10 mouse cellular contexts compared by ENCODE assay signal in genomic region chr8:124810056-124810610, GRCm38 (mm10). TPM values are rescaled to one million over a fixed set of nuclear protein-coding genes. Genes with fewer than 3 reads are reported as not detected.
DNase-seq lines count a peak whose midpoint lies in the region; ATAC-seq and TF ChIP-seq lines count a peak whose summit lies in the region.
"Had no signal": no experiment of that assay in that cellular context is flagged by ENCODE, and none has a peak within 500 bp of the region (broad histone marks: within the 10 kb centered on the region; RNA-seq: fewer than 3 reads in every experiment).

No protein-coding gene starts in this region.

- peak; percentile 41 for TF ChIP-seq CTCF in left cerebral cortex, adult 2 months (IDR thresholded peaks at IDR 0.05)
- peak; percentile 40 to 83; a peak in 3 of 4 replicates for TF ChIP-seq CTCF in CH12.LX (conservative IDR thresholded peaks at IDR 0.05 in 1 of 2, IDR thresholded peaks at IDR 0.05 in 1 of 2; ENCODE audit: low read depth in 2 of 2, low read length in 2 of 2)

- H3K4me3 ChIP-seq in forebrain, embryonic 15.5 days, result no peak overlapping the region
- H3K4me3 ChIP-seq in forebrain, embryonic 11.5 days (ENCODE audit: low read depth, low read length), result no peak overlapping the region
- no peak overlapping the region for H3K4me3 ChIP-seq in left cerebral cortex, adult 2 months
- H3K4me3 ChIP-seq in CH12.LX (replicated peaks in 1 of 3; ENCODE audit: low read depth in 2 of 3, low read length in 2 of 3, poor library complexity in 1 of 3), result no peak overlapping the region
- H3K4me3 ChIP-seq: neural tube, embryonic 13.5 days had no signal

- H3K4me2 ChIP-seq in forebrain, embryonic 15.5 days (replicated peaks), result no peak overlapping the region
- no peak overlapping the region for H3K4me2 ChIP-seq in forebrain, embryonic 11.5 days (ENCODE audit: low read depth, low read length, severe bottlenecking)
- H3K4me2 ChIP-seq in CH12.LX (ENCODE audit: insufficient read depth, low read depth, poor library complexity, severe bottlenecking), result no peak overlapping the region
- H3K4me2 ChIP-seq: neural tube, embryonic 13.5 days had no signal

- no peak overlapping the region for H3K9ac ChIP-seq in forebrain, embryonic 15.5 days (replicated peaks)
- no peak overlapping the region for H3K9ac ChIP-seq in forebrain, embryonic 11.5 days (ENCODE audit: low read length)
- H3K9ac ChIP-seq in CH12.LX (ENCODE audit: insufficient read depth, low read depth), result no peak overlapping the region
- H3K9ac ChIP-seq: neural tube, embryonic 13.5 days had no signal

- H3K27ac ChIP-seq in forebrain, embryonic 15.5 days (replicated peaks), result no peak overlapping the region
- no peak overlapping the region for H3K27ac ChIP-seq in forebrain, embryonic 11.5 days (ENCODE audit: low read depth, low read length)
- no peak overlapping the region for H3K27ac ChIP-seq in left cerebral cortex, adult 2 months
- H3K27ac ChIP-seq in CH12.LX (ENCODE audit: insufficient read depth, low read depth), result no peak overlapping the region
- H3K27ac ChIP-seq: neural tube, embryonic 13.5 days had no signal

- H3K79me2 ChIP-seq in CH12.LX (replicated peaks; ENCODE audit: control insufficient read depth, extremely low read depth, insufficient read depth, poor library complexity, severe bottlenecking), result no peaks in the 10 kb centered on the region

- H3K9me3 ChIP-seq in forebrain, embryonic 15.5 days, result no peaks in the 10 kb centered on the region
- no peaks in the 10 kb centered on the region for H3K9me3 ChIP-seq in forebrain, embryonic 11.5 days (ENCODE audit: control insufficient read depth, low read length)
- no peaks in the 10 kb centered on the region for H3K9me3 ChIP-seq in CH12.LX (replicated peaks; ENCODE audit: low read length)
- H3K9me3 ChIP-seq: neural tube, embryonic 13.5 days had no signal

- peak; percentile 44 for TF ChIP-seq RAD21 in CH12.LX (IDR thresholded peaks at IDR 0.05; ENCODE audit: low read depth, low read length)

- 62% methylated on average over 5 of the region's 5 CpGs for WGBS in forebrain, embryonic 15.5 days
- WGBS in forebrain, embryonic 11.5 days, result 70% methylated on average over 5 of the region's 5 CpGs

- dilution Hi-C loops in CH12.LX (cut with MboI; ENCODE audit: extremely low pct_ligation_motif_present, extremely low pct_unique_long_range_greater_than_20kb, low sequenced_read_pairs), result no loop called here

- H3K4me1 ChIP-seq in forebrain, embryonic 15.5 days, result peaks cover 15% of the 10 kb centered on the region
- H3K4me1 ChIP-seq in forebrain, embryonic 11.5 days (replicated peaks; ENCODE audit: control insufficient read depth, insufficient read depth, low read length), result no peaks in the 10 kb centered on the region
- peaks cover 13 to 49% of the 10 kb centered on the region in 2 experiments for H3K4me1 ChIP-seq in CH12.LX (ENCODE audit: control insufficient read depth in 1 of 2, insufficient read depth in 2 of 2)

- H3K36me3 ChIP-seq in forebrain, embryonic 15.5 days, result peaks cover 5% of the 10 kb centered on the region; the same call in 1 of the 2 replicates
- no peaks in the 10 kb centered on the region for H3K36me3 ChIP-seq in forebrain, embryonic 11.5 days (ENCODE audit: control insufficient read depth, insufficient read depth, low read length)
- H3K36me3 ChIP-seq in CH12.LX (replicated peaks in 1 of 2; ENCODE audit: control insufficient read depth in 1 of 2, insufficient read depth in 1 of 2, low read length in 1 of 2), result no peaks in the 10 kb centered on the region

- 0 out of 2 replicates have a peak, but pooled peaks have one; percentile 35 for ATAC-seq in forebrain, embryonic 15.5 days (replicated peaks)
- ATAC-seq in forebrain, embryonic 11.5 days (replicated peaks; ENCODE audit: low FRiP score), result no peak

- no peak for TF ChIP-seq EP300 in CH12.LX (IDR thresholded peaks at IDR 0.05; ENCODE audit: low read length)

- H3K27me3 ChIP-seq in forebrain, embryonic 15.5 days, result no peaks in the 10 kb centered on the region
- no peaks in the 10 kb centered on the region for H3K27me3 ChIP-seq in forebrain, embryonic 11.5 days (ENCODE audit: control insufficient read depth, insufficient read depth, low read length)
- H3K27me3 ChIP-seq in CH12.LX (replicated peaks), result no peaks in the 10 kb centered on the region
- H3K27me3 ChIP-seq: neural tube, embryonic 13.5 days had no signal

- no peak for TF ChIP-seq POLR2A in CH12.LX (IDR thresholded peaks at IDR 0.05; ENCODE audit: low read depth, low read length)

- in situ Hi-C loops in CH12.LX (cut with MboI; ENCODE audit: low pct_ligation_motif_present, low pct_unique_long_range_greater_than_20kb, low sequenced_read_pairs), result loop anchor here (10.0 kb wide), 1 partner anchor 45 kb away; no protein-coding TSS in a partner anchor

- intact Hi-C loops in left cerebral cortex, adult 2 months (cut with DNase I), result loop anchor here (5.0 kb wide), 1 partner anchor 53 kb away; no protein-coding TSS in a partner anchor

- DNase-seq in forebrain, embryonic 11.5 days (ENCODE audit: low spot score), result no peak
- DNase-seq in left cerebral cortex, adult 2 months (ENCODE audit: extremely low spot score in 1 of 2, low spot score in 2 of 2), result no peak
- no peak for DNase-seq in left cerebral cortex, adult 18-20 months (ENCODE audit: low spot score in 2 of 2)
- DNase-seq in CH12.LX (ENCODE audit: extremely low read depth), result peak; percentile 52
- DNase-seq in brain, adult 2 months (ENCODE audit: low read depth, low spot score), result peak; percentile 37
- DNase-seq in left cerebral cortex, adult 8-10 months (ENCODE audit: low spot score in 2 of 2), result no peak
- DNase-seq in layer of hippocampus, postnatal 14 days (ENCODE audit: low spot score in 2 of 2), result no peak
- DNase-seq: lung, adult 18-20 months had no signal

TF ChIP-seq in CH12.LX, 34 proteins besides CTCF, POLR2A, EP300 and RAD21:
- TF ChIP-seq MAFK (IDR thresholded peaks at IDR 0.05; ENCODE audit: insufficient replicate concordance, low read length) (no peak), SMC3 (IDR thresholded peaks at IDR 0.05; ENCODE audit: low read depth, low read length) (peak; percentile 66)

RNA-seq across cellular contexts. Expression of gene Trim67, which starts 17.2 kb away (rescaled TPM):
- polyA plus RNA-seq in forebrain, embryonic 15.5 days (2015; fragmentation: Nextera tagmentation; extraction: Ambion mirVana), result 23.9 and 26.0 TPM in 2 replicates
- 2.2 and 2.7 TPM in 2 replicates for polyA plus RNA-seq in forebrain, embryonic 11.5 days (2014; fragmentation: Nextera tagmentation; extraction: Ambion mirVana)
- 1 to 10 TPM; 2.0 to 2.2 TPM for total RNA-seq in left cerebral cortex, adult 2 months (2021)
- 1 to 10 TPM; 1.5 to 2.2 TPM for total RNA-seq in left cerebral cortex, adult 18-20 months (2021)
- 0.04 and 0.08 TPM in 2 replicates for total RNA-seq in CH12.LX (2012; rRNA removed)
- total RNA-seq in CH12.LX (2014; rRNA removed), result not detected in 2 replicates
- polyA plus RNA-seq in CH12.LX (2012; ENCODE audit: insufficient read length, low read depth), result 0.04 TPM in 1 of 2 replicates, not detected in the other
- 1 to 10 TPM; 2.2 to 2.3 (median 2.2) TPM for total RNA-seq in left cerebral cortex, adult 8-10 months (2022)
- total RNA-seq in layer of hippocampus, postnatal 14 days (2021), result 10 to 100 TPM; 14.9 to 16.5 TPM

RNA-seq across cellular contexts. Expression of gene Gnpat, which starts 52.7 kb away (rescaled TPM):
- 89.5 and 93.0 TPM in 2 replicates for polyA plus RNA-seq in forebrain, embryonic 15.5 days (2015; fragmentation: Nextera tagmentation; extraction: Ambion mirVana)
- polyA plus RNA-seq in forebrain, embryonic 11.5 days (2014; fragmentation: Nextera tagmentation; extraction: Ambion mirVana), result 153 TPM in 2 replicates
- total RNA-seq in left cerebral cortex, adult 2 months (2021), result 10 to 100 TPM; 54.7 to 65.8 TPM
- total RNA-seq in left cerebral cortex, adult 18-20 months (2021), result 10 to 100 TPM; 57.4 to 63.2 TPM
- total RNA-seq in CH12.LX (2012; rRNA removed) (73.6 and 89.1 TPM in 2 replicates), CH12.LX (2014; rRNA removed) (52.5 and 62.3 TPM in 2 replicates)
- 77.3 and 91.5 TPM in 2 replicates for polyA plus RNA-seq in CH12.LX (2012; ENCODE audit: insufficient read length, low read depth)
- 10 to 100 TPM; 55.0 to 63.7 (median 58.4) TPM for total RNA-seq in left cerebral cortex, adult 8-10 months (2022)
- 10 to 100 TPM; 66.3 to 69.6 TPM for total RNA-seq in layer of hippocampus, postnatal 14 days (2021)

RNA-seq across cellular contexts. Expression of gene 2810004N23Rik, which starts 52.8 kb away (rescaled TPM):
- 34.0 and 40.5 TPM in 2 replicates for polyA plus RNA-seq in forebrain, embryonic 15.5 days (2015; fragmentation: Nextera tagmentation; extraction: Ambion mirVana)
- 56.7 and 59.1 TPM in 2 replicates for polyA plus RNA-seq in forebrain, embryonic 11.5 days (2014; fragmentation: Nextera tagmentation; extraction: Ambion mirVana)
- 10 to 100 TPM; 19.0 to 20.3 TPM for total RNA-seq in left cerebral cortex, adult 2 months (2021)
- total RNA-seq in left cerebral cortex, adult 18-20 months (2021), result 10 to 100 TPM; 19.5 to 23.3 TPM
- total RNA-seq in CH12.LX (2012; rRNA removed) (47.6 and 61.6 TPM in 2 replicates), CH12.LX (2014; rRNA removed) (45.1 and 51.4 TPM in 2 replicates)
- polyA plus RNA-seq in CH12.LX (2012; ENCODE audit: insufficient read length, low read depth), result 75.7 and 76.8 TPM in 2 replicates
- 10 to 100 TPM; 17.7 to 20.5 (median 19.6) TPM for total RNA-seq in left cerebral cortex, adult 8-10 months (2022)
- 10 to 100 TPM; 23.5 to 24.0 TPM for total RNA-seq in layer of hippocampus, postnatal 14 days (2021)

RNA-seq across cellular contexts. Expression of gene Fam89a, which starts 58.5 kb away (rescaled TPM):
- polyA plus RNA-seq in forebrain, embryonic 15.5 days (2015; fragmentation: Nextera tagmentation; extraction: Ambion mirVana), result 0.18 and 0.46 TPM in 2 replicates
- 1.2 and 1.4 TPM in 2 replicates for polyA plus RNA-seq in forebrain, embryonic 11.5 days (2014; fragmentation: Nextera tagmentation; extraction: Ambion mirVana)
- total RNA-seq in left cerebral cortex, adult 2 months (2021), result under 1 TPM; 0.77 to 0.87 TPM
- total RNA-seq in left cerebral cortex, adult 18-20 months (2021), result under 1 TPM; 0.49 to 0.53 TPM
- 4.5 and 4.8 TPM in 2 replicates for total RNA-seq in CH12.LX (2012; rRNA removed)
- total RNA-seq in CH12.LX (2014; rRNA removed), result 2.2 and 2.5 TPM in 2 replicates
- polyA plus RNA-seq in CH12.LX (2012; ENCODE audit: insufficient read length, low read depth), result 3.7 and 4.9 TPM in 2 replicates
- 1 to 10 TPM in 2 of 4 experiments, under 1 TPM in 2; 0.28 to 1.6 (median 0.83) TPM for total RNA-seq in left cerebral cortex, adult 8-10 months (2022)
- under 1 TPM; 0.67 to 0.97 TPM for total RNA-seq in layer of hippocampus, postnatal 14 days (2021)

Comparison
In these comparisons a context has a peak if more than half of its experiments do, and no peak if none do; other contexts are left out.
1. DNase-seq: peak in CH12.LX (single experiment) and brain, adult 2 months (single experiment); none in forebrain, embryonic 11.5 days (single experiment), left cerebral cortex, adult 2 months (0 of 2), left cerebral cortex, adult 18-20 months (0 of 2), left cerebral cortex, adult 8-10 months (0 of 2) and layer of hippocampus, postnatal 14 days (0 of 2).
2. RNA of gene Trim67, which starts 17.2 kb away (total RNA-seq): 14.9 to 16.5 TPM in layer of hippocampus, postnatal 14 days; 2.2 to 2.3 TPM in left cerebral cortex, adult 8-10 months, 1.5 to 2.2 TPM in left cerebral cortex, adult 18-20 months, 2.0 to 2.2 TPM in left cerebral cortex, adult 2 months and 0.04 to 0.08 TPM in CH12.LX; every median in the first group is over 4 times any median in the second.